Mouse (Mus musculus): Measurements from ENCODE around the gene Chmp2b. TPM values are rescaled to one million over a fixed set of nuclear protein-coding genes. Genes with fewer than 3 reads are reported as not detected.

Gene Chmp2b
- 16.5 and 40.2 TPM in 2 replicates for polyA plus RNA-seq (2012; ENCODE audit: low replicate concordance)

DNA sequence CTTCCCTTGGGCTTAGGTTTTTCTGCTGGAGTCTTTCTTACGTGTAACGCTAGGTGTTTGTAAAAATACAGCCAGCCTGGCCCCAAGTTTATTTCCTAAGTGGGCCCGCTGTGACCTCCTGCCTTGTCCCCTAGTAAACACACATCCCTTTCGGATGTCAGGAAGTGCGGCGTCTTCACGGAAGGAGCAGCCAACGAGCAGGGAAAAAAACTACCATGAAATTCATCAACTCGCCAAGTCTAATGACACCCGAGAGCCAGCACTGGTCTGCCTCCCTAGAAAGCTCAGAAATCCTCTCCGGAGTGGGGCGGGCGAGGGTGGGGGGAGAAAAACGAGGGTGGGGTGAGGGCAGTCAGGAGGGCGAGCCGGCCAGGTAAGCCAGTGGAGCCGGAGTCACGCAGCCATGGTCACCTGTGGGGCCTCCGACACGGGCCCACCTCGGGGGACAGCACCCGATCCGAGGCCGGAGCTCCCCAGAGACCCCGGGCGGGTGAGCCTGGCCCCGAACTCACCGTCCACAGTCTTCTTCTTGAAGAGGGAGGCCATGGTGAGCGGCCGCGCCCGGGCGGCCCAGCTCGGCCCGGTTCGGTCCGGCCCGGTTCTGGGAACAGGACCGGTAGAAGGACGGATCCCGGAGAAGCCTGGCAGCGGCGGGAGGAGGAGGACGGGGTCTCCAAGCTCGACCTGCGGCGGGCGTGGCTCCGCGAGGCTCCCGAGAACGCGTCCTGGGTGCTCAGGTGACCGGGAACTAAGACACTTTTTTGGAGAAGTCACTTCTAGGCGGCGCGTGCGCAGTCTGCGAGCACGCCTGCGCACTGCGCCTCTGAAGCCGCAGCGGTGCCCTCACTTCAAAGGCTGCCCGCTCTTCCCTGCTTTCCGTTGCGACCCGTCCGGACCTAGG, at the start of gene Chmp2b:
TSS of gene Chmp2b (minus strand) at position 764 of the 901 bp plus-strand sequence.

DNA sequence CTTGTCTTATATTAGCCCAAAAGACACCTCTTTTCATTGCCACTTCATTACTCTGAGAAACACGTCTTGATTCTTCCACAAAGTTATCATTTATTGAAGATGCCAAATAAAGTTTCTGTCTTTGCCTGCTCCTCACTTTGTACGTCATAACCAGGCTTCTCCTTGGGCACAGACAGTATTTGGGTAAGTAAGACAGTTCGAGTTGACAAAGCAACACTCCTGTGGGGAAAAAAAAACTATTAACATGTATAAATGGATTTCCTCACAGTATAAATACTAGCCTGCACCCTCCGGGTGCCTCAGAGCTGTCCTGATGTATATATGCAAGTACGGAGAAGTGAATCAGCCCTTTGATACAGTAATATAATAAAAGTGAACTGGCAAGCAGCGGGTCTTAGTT, 42.3 kb downstream of the Chmp2b start, which contains the start of gene Pou1f1:
TSS of gene Pou1f1 (plus strand) at position 301 of the 400 bp plus-strand sequence.

Other genes starting within 250 kb of the Chmp2b start
- not detected in 2 replicates for gene Pou1f1, start 42.2 kb downstream of the Chmp2b start, polyA plus RNA-seq (2012; ENCODE audit: low replicate concordance)

Data from hematopoietic multipotent progenitor cell, adult 10-12 weeks (in vitro differentiated cells).